Comparison of ENCODE assay signal across 9 mouse cellular contexts in the genomic region with DNA sequence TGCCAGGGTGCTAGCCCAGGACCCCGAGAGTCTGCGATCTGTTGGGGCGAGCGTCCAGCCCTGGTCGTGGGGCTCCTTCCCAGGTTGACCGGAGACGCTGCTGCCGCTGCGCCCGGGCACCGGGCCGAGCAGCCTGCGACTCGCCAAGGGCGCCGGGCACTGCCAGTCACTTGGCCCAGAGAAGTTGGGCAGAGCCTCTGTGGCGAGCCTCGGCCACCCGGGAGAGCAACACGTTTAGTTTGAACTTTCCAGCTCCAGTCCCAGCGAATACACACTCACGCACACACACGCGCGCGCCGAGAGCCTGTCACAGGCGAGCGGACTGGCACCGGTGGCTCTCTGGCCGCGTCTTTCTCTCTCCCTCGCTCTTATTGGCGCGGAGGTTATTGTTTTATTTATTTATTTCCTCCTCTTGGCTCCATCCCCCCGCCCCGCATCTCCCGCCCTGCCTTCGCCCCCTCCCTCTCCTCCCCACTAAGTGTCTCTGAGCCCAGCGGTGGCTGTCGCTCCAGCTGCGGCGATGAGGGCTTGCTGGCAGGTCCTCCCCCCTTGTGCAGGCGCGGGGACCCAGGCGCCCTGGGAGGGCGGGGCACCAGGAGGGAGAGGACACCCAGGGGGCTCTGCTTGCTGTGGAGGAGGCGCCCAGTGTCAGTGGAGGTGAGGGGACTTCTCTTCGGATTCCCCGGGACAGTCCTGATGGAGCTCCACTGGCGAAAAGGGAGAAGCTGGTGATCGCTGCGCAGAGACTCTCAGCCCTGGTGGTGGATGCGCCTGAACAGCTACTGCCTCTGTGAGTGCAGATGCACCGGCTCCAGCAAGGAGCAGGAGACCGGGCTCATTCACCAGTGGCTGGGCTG.
DNase-seq lines count a peak whose midpoint lies in the region; ATAC-seq lines count a peak whose summit lies in the region.
"Had no signal": no experiment of that assay in that cellular context is flagged by ENCODE, and none has a peak within 500 bp of the region (broad histone marks: within the 10 kb centered on the region; RNA-seq: fewer than 3 reads in every experiment).

No protein-coding gene starts in this region.

- H3K27ac ChIP-seq in lung, embryonic 15.5 days: no peak overlapping the region
- H3K27ac ChIP-seq in heart, embryonic 11.5 days (ENCODE audit: low read depth, low read length): no peak overlapping the region
- peak overlapping the region; percentile 87 for H3K27ac ChIP-seq in midbrain, embryonic 14.5 days (replicated peaks; ENCODE audit: low read depth, low read length)

- H3K36me3 ChIP-seq in lung, embryonic 15.5 days: no peaks in the 10 kb centered on the region
- H3K36me3 ChIP-seq in heart, embryonic 11.5 days (ENCODE audit: control insufficient read depth, insufficient read depth, low read length): no peaks in the 10 kb centered on the region
- no peaks in the 10 kb centered on the region for H3K36me3 ChIP-seq in midbrain, embryonic 14.5 days (ENCODE audit: control insufficient read depth, insufficient read depth, low read length)

- no peaks in the 10 kb centered on the region for H3K4me1 ChIP-seq in lung, embryonic 15.5 days
- H3K4me1 ChIP-seq in heart, embryonic 11.5 days (ENCODE audit: control insufficient read depth, insufficient read depth, low read length): 0 out of 2 replicates have a peak, but pooled peaks cover 2% of the 10 kb centered on the region
- 0 out of 2 replicates have a peak, but pooled peaks cover 8% of the 10 kb centered on the region for H3K4me1 ChIP-seq in midbrain, embryonic 14.5 days (ENCODE audit: control insufficient read depth, insufficient read depth, low read length)

- ATAC-seq in lung, embryonic 15.5 days (ENCODE audit: borderline replicate concordance, extremely low read depth, low FRiP score, low TSS enrichment): peak; percentile 69; the same call in 1 of the 2 replicates
- ATAC-seq in heart, embryonic 11.5 days (replicated peaks; ENCODE audit: insufficient number of reproducible peaks, low FRiP score, low TSS enrichment): peak; percentile 57; the same call in 1 of the 2 replicates
- ATAC-seq in midbrain, embryonic 14.5 days (ENCODE audit: low FRiP score, low TSS enrichment): peak; percentile 83
- ATAC-seq: Patski had no signal

- peak overlapping the region; percentile 94 for H3K4me2 ChIP-seq in lung, embryonic 15.5 days
- H3K4me2 ChIP-seq in heart, embryonic 11.5 days: peak overlapping the region; percentile 99
- H3K4me2 ChIP-seq in midbrain, embryonic 14.5 days (ENCODE audit: low read length): peak overlapping the region; percentile 95

- H3K4me3 ChIP-seq in lung, embryonic 15.5 days: peak overlapping the region; percentile 46
- H3K4me3 ChIP-seq in heart, embryonic 11.5 days (ENCODE audit: low read depth, low read length): peak overlapping the region; percentile 61
- peak overlapping the region; percentile 77 for H3K4me3 ChIP-seq in midbrain, embryonic 14.5 days (replicated peaks; ENCODE audit: low read depth, low read length)

- no peaks in the 10 kb centered on the region for H3K9me3 ChIP-seq in lung, embryonic 15.5 days
- H3K9me3 ChIP-seq in heart, embryonic 11.5 days (replicated peaks; ENCODE audit: control insufficient read depth, low read length): no peaks in the 10 kb centered on the region
- H3K9me3 ChIP-seq in midbrain, embryonic 14.5 days (ENCODE audit: control insufficient read depth, low read length): no peaks in the 10 kb centered on the region

- 0 out of 2 replicates have a peak overlapping the region, but pooled peaks have one; percentile 25 for H3K9ac ChIP-seq in lung, embryonic 15.5 days
- peak overlapping the region; percentile 43; the same call in 1 of the 2 replicates for H3K9ac ChIP-seq in heart, embryonic 11.5 days (ENCODE audit: low read depth, low read length)
- peak overlapping the region; percentile 68 for H3K9ac ChIP-seq in midbrain, embryonic 14.5 days (replicated peaks; ENCODE audit: low read length)

- WGBS in lung, embryonic 15.5 days: under 1% methylated on average over 52 of the region's 56 CpGs
- under 1% methylated on average over 51 of the region's 56 CpGs for WGBS in heart, embryonic 11.5 days (ENCODE audit: insufficient replicate concordance)
- under 1% methylated on average over 55 of the region's 56 CpGs for WGBS in midbrain, embryonic 14.5 days

- no peak for DNase-seq in lung, postnatal 25 days (ENCODE audit: low spot score)
- peak; percentile 57 for DNase-seq in embryo, embryonic 10.5 days (ENCODE audit: low spot score)
- DNase-seq in layer of hippocampus, postnatal 36 days: peak; percentile 60
- peak; percentile 81 for DNase-seq in midbrain, embryonic 14.5 days
- peak; percentile 5 for DNase-seq in testis, postnatal 14 days (ENCODE audit: low spot score)
- no peak for DNase-seq in kidney, adult 18-20 months

- H3K27me3 ChIP-seq in lung, embryonic 15.5 days: peaks cover 29% of the 10 kb centered on the region
- peaks cover 11% of the 10 kb centered on the region for H3K27me3 ChIP-seq in heart, embryonic 11.5 days (ENCODE audit: control insufficient read depth, insufficient read depth, low read length)
- H3K27me3 ChIP-seq in midbrain, embryonic 14.5 days (ENCODE audit: control insufficient read depth, insufficient read depth, low read length): no peaks in the 10 kb centered on the region

Comparison
In these comparisons a context has a peak if more than half of its experiments do, and no peak if none do; other contexts are left out.
1. DNase-seq: peak in embryo, embryonic 10.5 days (single experiment), layer of hippocampus, postnatal 36 days (2 of 2), midbrain, embryonic 14.5 days (single experiment) and testis, postnatal 14 days (single experiment); none in lung, postnatal 25 days (single experiment) and kidney, adult 18-20 months (single experiment).
2. Peak in every context shown above with its lines, with median percentiles within 50 percentile points of each other: ATAC-seq, H3K4me2 ChIP-seq, H3K4me3 ChIP-seq and H3K9ac ChIP-seq.